Mouse (Mus musculus) embryonic facial prominence, embryonic 14.5 days (tissue): ENCODE measurements at regions not wholly inside any gene's neighbourhood (a gene's known extent, or its start where the extent isn't known, plus 50 kb on each side); places are given as distances from the start of the nearest gene placed in this dataset.

ENCODE experiments used
- ATAC-seq: fragments of 200-750 bp; cut with Nextera tagmentation; 2 replicates; pipeline ENCODE4 v1.8.0; 2017; ENCODE audit warnings: low read depth, moderate number of reproducible peaks, moderate TSS enrichment
- DNase-seq: peaks from one replicate; pipeline ENCODE4 v3.0.0-alpha.2; 2015; ENCODE audit warnings: low spot score
- H3K27ac ChIP-seq: fragments of 300-500 bp; sonication (generic); replicated peaks from 2 replicates; pipeline ENCODE4 v1.5.1; 2014; ENCODE audit warnings: low read depth, mild to moderate bottlenecking, low read length, moderate library complexity
- H3K27me3 ChIP-seq: fragments of 300-500 bp; sonication (generic); replicated peaks from 2 replicates; pipeline ENCODE4 v1.6.1; 2014; ENCODE audit warnings: low read length; ENCODE audit not compliant: control insufficient read depth, insufficient read depth
- H3K36me3 ChIP-seq: fragments of 300-500 bp; sonication (generic); 2 replicates; pipeline ENCODE4 v1.6.1; 2014; ENCODE audit warnings: low read length, mixed read lengths; ENCODE audit not compliant: control insufficient read depth, insufficient read depth
- H3K4me1 ChIP-seq: fragments of 300-500 bp; sonication (generic); 2 replicates; pipeline ENCODE4 v1.6.1; 2014; ENCODE audit warnings: antibody characterized with exemption, low read length; ENCODE audit not compliant: control insufficient read depth, insufficient read depth
- H3K4me2 ChIP-seq: fragments of 300-500 bp; sonication (generic); 2 replicates; pipeline ENCODE4 v1.6.1; 2014; ENCODE audit warnings: low read depth, mild to moderate bottlenecking, low read length, moderate library complexity, mixed read lengths
- H3K4me3 ChIP-seq: fragments of 300-500 bp; sonication (generic); 2 replicates; pipeline ENCODE4 v1.5.1; 2014; ENCODE audit warnings: low read depth, mild to moderate bottlenecking, low read length
- H3K9ac ChIP-seq: fragments of 300-500 bp; sonication (generic); 2 replicates; pipeline ENCODE4 v1.6.1; 2014; ENCODE audit warnings: low read depth, mild to moderate bottlenecking, low read length, moderate library complexity, mixed read lengths
- H3K9me3 ChIP-seq: fragments of 300-500 bp; sonication (generic); 2 replicates; pipeline ENCODE4 v1.6.1; 2016; ENCODE audit warnings: low read length; ENCODE audit not compliant: control insufficient read depth
- WGBS: fragments of 180-500 bp; shearing (Covaris S2); extraction: QIAGEN DNeasy Blood & Tissue Kit; methylation state at CpG from one replicate; pipeline ENCODE4 v1.1.7; 2014; 5-methylcytosine and 5-hydroxymethylcytosine counted together

- no peak overlapping the region for H3K9ac ChIP-seq
- ATAC-seq (no peak), DNase-seq (no peak)
- no peak overlapping the region for H3K4me2 ChIP-seq
- no peaks in the 10 kb centered on the region for H3K9me3 ChIP-seq
- H3K36me3 ChIP-seq = no peaks in the 10 kb centered on the region
- no peak overlapping the region for H3K4me3 ChIP-seq
- no peak overlapping the region for H3K27ac ChIP-seq
- WGBS = 76% methylated on average over 7 of the region's 7 CpGs
- H3K4me1 ChIP-seq = no peaks in the 10 kb centered on the region; the same call in 1 of the 2 replicates
- no peaks in the 10 kb centered on the region for H3K27me3 ChIP-seq
Measured at GRCm38 (mm10) chr3:126538516-126538915, 57.6 kb upstream of the Camk2d start.

DNA sequence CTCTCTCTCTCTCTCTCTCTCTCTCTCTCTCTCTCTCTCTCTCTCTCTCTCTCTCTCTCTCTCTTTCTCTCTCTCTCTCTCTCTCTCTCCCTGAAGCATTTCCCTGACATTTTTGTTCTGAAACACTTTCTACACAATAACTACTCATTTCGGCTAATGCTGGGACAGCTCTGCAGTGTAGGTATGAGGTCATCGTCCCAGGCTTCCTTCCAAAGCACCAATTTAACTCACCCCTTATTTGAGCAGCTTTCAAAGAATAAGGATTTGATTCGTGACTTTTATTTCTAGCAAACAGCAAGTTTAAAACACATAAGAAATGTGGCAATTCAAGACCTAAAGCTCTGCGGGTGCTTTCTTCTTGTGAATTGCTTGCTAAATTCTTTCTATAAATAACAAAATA, 55.0 kb upstream of the Camk2d start:
- WGBS = 62% methylated on average over 4 of the region's 4 CpGs
- ATAC-seq = no peak

More for the DNA sequence above, 55.0 kb upstream of the Camk2d start:
- Histone ChIP-seq H3K9ac (no peak overlapping the region), H3K4me3 (no peak overlapping the region), H3K4me1 (no peaks in the 10 kb centered on the region; the same call in 1 of the 2 replicates), H3K36me3 (no peaks in the 10 kb centered on the region), H3K9me3 (no peaks in the 10 kb centered on the region), H3K27ac (no peak overlapping the region), H3K27me3 (no peaks in the 10 kb centered on the region), H3K4me2 (no peak overlapping the region)
- peak; percentile 22 for DNase-seq
